Mouse (Mus musculus): ENCODE results near the gene Arhgef28. TPM values are rescaled to one million over a fixed set of nuclear protein-coding genes. Genes with fewer than 3 reads are reported as not detected.
A peak's percentile ranks its signal among the peaks of the same experiment; 100 is the strongest.

Gene Arhgef28
- polyA plus RNA-seq, 1 experiment from 2014 or later = 26.1 TPM

GRCm38 (mm10) chr13:98172365-98172764, 33.9 kb downstream of the Arhgef28 start:
- Histone ChIP-seq H3K4me1 (replicated peaks; ENCODE audit: control insufficient read depth, insufficient read depth, low read length) (no peaks in the 10 kb centered on the region), H3K36me3 (replicated peaks; ENCODE audit: control insufficient read depth, insufficient read depth) (no peaks in the 10 kb centered on the region), H3K27ac (no peak overlapping the region), H3K9me3 (ENCODE audit: control insufficient read depth, low read length) (no peaks in the 10 kb centered on the region), H3K4me2 (replicated peaks) (no peak overlapping the region), H3K9ac (no peak overlapping the region), H3K27me3 (ENCODE audit: control insufficient read depth, insufficient read depth, low read length) (no peaks in the 10 kb centered on the region), H3K4me3 (replicated peaks; ENCODE audit: low read length) (no peak overlapping the region)
- DNase-seq (ENCODE audit: low spot score) = no peak
- no peak for ATAC-seq (ENCODE audit: low FRiP score)
- WGBS = 70% methylated on average over 11 of the region's 11 CpGs

DNA sequence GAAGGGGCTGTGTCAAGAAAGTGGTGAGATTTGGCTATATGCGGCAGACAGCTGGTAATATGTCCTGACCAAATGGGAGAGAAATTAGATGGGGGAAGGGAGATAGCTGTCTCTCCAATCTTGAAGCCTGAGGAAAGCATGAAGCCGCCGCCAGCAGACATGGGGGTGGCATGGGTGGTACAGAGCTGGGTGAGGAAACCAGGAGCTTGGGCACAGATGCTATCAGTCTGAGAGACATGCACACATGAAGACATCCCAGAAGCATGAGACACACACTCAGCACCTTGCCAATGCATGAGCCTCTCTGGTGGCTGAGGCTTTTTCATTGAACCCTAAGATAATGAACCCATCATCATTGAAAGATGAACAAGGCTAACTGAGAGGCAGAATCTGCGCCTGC, 34.5 kb downstream of the Arhgef28 start:
- ATAC-seq (ENCODE audit: low FRiP score) = no peak

DNA sequence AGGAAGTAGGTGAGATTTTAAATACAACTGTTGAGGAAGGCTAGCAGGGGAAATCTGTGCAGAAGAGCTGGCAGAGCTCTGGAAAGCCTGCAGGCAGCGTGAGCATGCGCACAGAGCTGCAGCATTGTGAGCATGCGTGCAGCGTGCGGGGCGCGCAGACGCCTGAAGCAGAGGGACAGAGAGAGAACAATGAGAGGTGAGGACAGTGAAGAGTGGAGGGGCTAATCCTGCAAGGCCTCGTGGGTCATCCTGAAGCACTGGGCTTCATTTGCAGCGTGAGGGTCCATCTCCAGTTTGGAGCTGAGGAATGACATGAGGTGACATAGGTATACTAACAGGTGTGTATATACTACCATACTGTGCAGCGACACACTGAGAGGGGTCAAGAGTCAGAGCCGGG, 35.0 kb downstream of the Arhgef28 start:
- Histone ChIP-seq H3K27me3 (ENCODE audit: control insufficient read depth, insufficient read depth, low read length) (no peaks in the 10 kb centered on the region), H3K4me2 (replicated peaks) (peak overlapping the region; percentile 10; the same call in 1 of the 2 replicates), H3K27ac (no peak overlapping the region), H3K36me3 (replicated peaks; ENCODE audit: control insufficient read depth, insufficient read depth) (no peaks in the 10 kb centered on the region), H3K9ac (no peak overlapping the region), H3K9me3 (ENCODE audit: control insufficient read depth, low read length) (no peaks in the 10 kb centered on the region), H3K4me1 (replicated peaks; ENCODE audit: control insufficient read depth, insufficient read depth, low read length) (no peaks in the 10 kb centered on the region), H3K4me3 (replicated peaks; ENCODE audit: low read length) (no peak overlapping the region)
- 80% methylated on average over 12 of the region's 12 CpGs for WGBS
- no peak for DNase-seq (ENCODE audit: low spot score)
- ATAC-seq (ENCODE audit: low FRiP score) = no peak

More for the DNA sequence above, 34.5 kb downstream of the Arhgef28 start:
- H3K36me3 ChIP-seq (replicated peaks; ENCODE audit: control insufficient read depth, insufficient read depth) = no peaks in the 10 kb centered on the region
- no peak for DNase-seq (ENCODE audit: low spot score)
- H3K27me3 ChIP-seq (ENCODE audit: control insufficient read depth, insufficient read depth, low read length) = no peaks in the 10 kb centered on the region
- H3K9me3 ChIP-seq (ENCODE audit: control insufficient read depth, low read length) = no peaks in the 10 kb centered on the region
- H3K9ac ChIP-seq = no peak overlapping the region
- no peaks in the 10 kb centered on the region for H3K4me1 ChIP-seq (replicated peaks; ENCODE audit: control insufficient read depth, insufficient read depth, low read length)
- H3K4me3 ChIP-seq (replicated peaks; ENCODE audit: low read length) = no peak overlapping the region
- no peak overlapping the region for H3K27ac ChIP-seq
- 95% methylated on average over 4 of the region's 4 CpGs for WGBS
- peak overlapping the region; percentile 10; the same call in 1 of the 2 replicates for H3K4me2 ChIP-seq (replicated peaks)

- no peak overlapping the region for H3K4me2 ChIP-seq (replicated peaks)
- no peak overlapping the region for H3K27ac ChIP-seq
- no peaks in the 10 kb centered on the region for H3K9me3 ChIP-seq (ENCODE audit: control insufficient read depth, low read length)
- H3K4me1 ChIP-seq (replicated peaks; ENCODE audit: control insufficient read depth, insufficient read depth, low read length) = no peaks in the 10 kb centered on the region
- ATAC-seq (ENCODE audit: low FRiP score) (no peak), DNase-seq (ENCODE audit: low spot score) (no peak)
- WGBS = 78% methylated on average over 6 of the region's 6 CpGs
- no peaks in the 10 kb centered on the region for H3K27me3 ChIP-seq (ENCODE audit: control insufficient read depth, insufficient read depth, low read length)
- no peaks in the 10 kb centered on the region for H3K36me3 ChIP-seq (replicated peaks; ENCODE audit: control insufficient read depth, insufficient read depth)
- no peak overlapping the region for H3K9ac ChIP-seq
- H3K4me3 ChIP-seq (replicated peaks; ENCODE audit: low read length) = no peak overlapping the region
These were observed 41.4 kb downstream of the Arhgef28 start for GRCm38 (mm10) chr13:98164878-98165277.

DNA sequence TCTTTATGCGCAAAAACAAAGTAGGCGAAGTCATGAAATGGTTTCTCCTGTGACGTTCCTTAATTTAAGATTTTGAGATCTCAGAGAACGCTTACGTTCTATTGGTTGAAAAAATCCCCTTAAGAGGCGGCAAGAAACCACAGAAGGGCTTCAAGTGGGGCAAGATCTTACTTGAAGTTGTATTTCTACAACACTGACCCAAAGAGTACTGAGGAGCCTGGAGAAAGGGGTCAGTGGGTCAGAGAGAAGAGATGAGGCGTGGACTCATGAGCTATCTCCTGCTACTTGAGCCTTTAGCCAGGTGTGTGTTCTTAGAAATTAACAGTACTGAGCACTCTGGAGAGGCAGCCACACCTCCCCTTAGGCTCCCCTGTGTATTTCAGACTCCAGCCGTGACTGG, 44.7 kb downstream of the Arhgef28 start:
- Histone ChIP-seq H3K27me3 (ENCODE audit: control insufficient read depth, insufficient read depth, low read length) (no peaks in the 10 kb centered on the region), H3K4me3 (replicated peaks; ENCODE audit: low read length) (no peak overlapping the region), H3K4me2 (replicated peaks) (no peak overlapping the region), H3K27ac (no peak overlapping the region), H3K4me1 (replicated peaks; ENCODE audit: control insufficient read depth, insufficient read depth, low read length) (no peaks in the 10 kb centered on the region), H3K9ac (no peak overlapping the region), H3K36me3 (replicated peaks; ENCODE audit: control insufficient read depth, insufficient read depth) (no peaks in the 10 kb centered on the region), H3K9me3 (ENCODE audit: control insufficient read depth, low read length) (no peaks in the 10 kb centered on the region)
- DNase-seq (ENCODE audit: low spot score) = no peak
- ATAC-seq (ENCODE audit: low FRiP score) = no peak
- 97% methylated on average over 8 of the region's 8 CpGs for WGBS

DNA sequence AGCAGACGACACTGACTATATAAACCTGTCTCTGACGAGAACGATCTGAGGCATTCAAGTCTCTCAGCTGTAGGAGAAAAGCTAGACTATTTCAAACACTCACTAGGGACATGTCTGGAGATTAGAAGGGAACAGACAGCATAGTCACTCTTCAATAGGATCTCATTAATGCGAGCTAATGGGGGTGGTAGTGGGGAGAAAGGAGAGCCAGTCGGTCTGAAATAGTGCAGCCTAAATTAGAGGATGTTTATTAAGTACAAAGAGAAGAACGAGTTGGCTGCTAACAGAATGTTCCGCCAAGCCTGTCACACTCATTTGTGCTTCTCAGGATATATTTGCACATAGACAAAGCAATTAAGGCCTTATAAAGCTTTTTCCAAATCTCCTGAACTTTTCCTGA, 49.6 kb downstream of the Arhgef28 start:
- H3K4me1 ChIP-seq (replicated peaks; ENCODE audit: control insufficient read depth, insufficient read depth, low read length) = no peaks in the 10 kb centered on the region
- H3K9ac ChIP-seq = no peak overlapping the region
- no peaks in the 10 kb centered on the region for H3K36me3 ChIP-seq (replicated peaks; ENCODE audit: control insufficient read depth, insufficient read depth)
- no peak overlapping the region for H3K27ac ChIP-seq
- DNase-seq (ENCODE audit: low spot score) (no peak), ATAC-seq (ENCODE audit: low FRiP score) (no peak)
- no peak overlapping the region for H3K4me2 ChIP-seq (replicated peaks)
- no peaks in the 10 kb centered on the region for H3K9me3 ChIP-seq (ENCODE audit: control insufficient read depth, low read length)
- H3K27me3 ChIP-seq (ENCODE audit: control insufficient read depth, insufficient read depth, low read length) = no peaks in the 10 kb centered on the region
- WGBS = 49% methylated on average over 7 of the region's 7 CpGs
- no peak overlapping the region for H3K4me3 ChIP-seq (replicated peaks; ENCODE audit: low read length)

- Histone ChIP-seq H3K9ac (no peak overlapping the region), H3K9me3 (ENCODE audit: control insufficient read depth, low read length) (no peaks in the 10 kb centered on the region), H3K36me3 (replicated peaks; ENCODE audit: control insufficient read depth, insufficient read depth) (no peaks in the 10 kb centered on the region), H3K27ac (no peak overlapping the region), H3K4me2 (replicated peaks) (no peak overlapping the region), H3K27me3 (ENCODE audit: control insufficient read depth, insufficient read depth, low read length) (no peaks in the 10 kb centered on the region), H3K4me1 (replicated peaks; ENCODE audit: control insufficient read depth, insufficient read depth, low read length) (no peaks in the 10 kb centered on the region), H3K4me3 (replicated peaks; ENCODE audit: low read length) (no peak overlapping the region)
- ATAC-seq (ENCODE audit: low FRiP score) = no peak
- DNase-seq (ENCODE audit: low spot score) = no peak
- 94% methylated on average over 8 of the region's 8 CpGs for WGBS
These were observed 53.5 kb downstream of the Arhgef28 start for GRCm38 (mm10) chr13:98152759-98153158.

DNA sequence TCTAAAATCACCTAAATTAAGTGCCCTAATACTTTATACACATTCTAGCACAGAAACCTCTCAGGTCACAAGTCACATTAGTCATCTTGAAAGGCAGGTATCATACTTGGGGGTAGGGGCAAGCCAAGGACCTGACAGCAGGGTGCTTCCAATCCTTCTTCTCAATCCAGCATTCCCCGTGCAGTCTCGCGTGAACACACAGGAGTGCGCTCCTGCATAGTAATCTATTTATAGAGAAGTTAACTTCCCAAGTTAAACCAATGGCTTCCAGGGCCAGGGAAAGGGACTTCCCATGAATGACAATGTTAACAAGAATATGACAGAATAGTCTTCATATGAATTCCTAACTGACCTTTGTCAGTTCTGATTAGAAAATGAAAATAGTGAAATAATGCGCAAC, 58.7 kb downstream of the Arhgef28 start:
- Histone ChIP-seq H3K4me2 (replicated peaks) (no peak overlapping the region), H3K9me3 (ENCODE audit: control insufficient read depth, low read length) (no peaks in the 10 kb centered on the region), H3K27me3 (ENCODE audit: control insufficient read depth, insufficient read depth, low read length) (no peaks in the 10 kb centered on the region), H3K9ac (no peak overlapping the region), H3K4me3 (replicated peaks; ENCODE audit: low read length) (no peak overlapping the region), H3K4me1 (replicated peaks; ENCODE audit: control insufficient read depth, insufficient read depth, low read length) (no peaks in the 10 kb centered on the region), H3K36me3 (replicated peaks; ENCODE audit: control insufficient read depth, insufficient read depth) (no peaks in the 10 kb centered on the region), H3K27ac (no peak overlapping the region)
- WGBS = 42% methylated on average over 5 of the region's 5 CpGs
- ATAC-seq (ENCODE audit: low FRiP score) (no peak), DNase-seq (ENCODE audit: low spot score) (no peak)

DNA sequence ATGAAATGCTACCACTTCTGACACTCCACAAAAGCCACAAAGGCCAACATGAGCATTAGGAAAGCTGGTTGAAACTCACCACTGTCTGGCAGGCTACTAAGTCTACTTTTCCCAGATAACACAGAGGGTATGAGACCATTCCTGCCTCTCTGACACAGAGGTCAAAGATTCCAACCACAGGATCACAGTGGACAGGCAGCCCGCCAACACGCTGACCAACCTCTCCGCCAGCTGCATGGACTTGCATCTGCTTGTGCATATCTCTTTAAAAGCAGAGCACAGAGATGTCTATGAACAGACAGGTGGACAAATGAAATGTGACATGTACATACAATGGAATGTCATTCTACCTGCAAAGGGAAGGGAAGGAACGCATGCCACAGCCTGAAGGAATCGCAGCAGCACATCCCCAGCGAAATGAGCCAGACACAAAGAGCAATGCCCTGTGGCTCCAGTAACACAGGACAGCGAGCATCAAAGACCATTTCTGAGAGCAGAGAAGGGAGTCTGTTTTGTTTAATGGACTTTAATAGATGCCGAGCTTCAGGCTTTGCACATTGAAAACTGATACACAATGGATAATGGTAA, 59.6 kb downstream of the Arhgef28 start:
- ATAC-seq (ENCODE audit: low FRiP score) = no peak
- Histone ChIP-seq H3K4me2 (replicated peaks) (no peak overlapping the region), H3K27me3 (ENCODE audit: control insufficient read depth, insufficient read depth, low read length) (no peaks in the 10 kb centered on the region), H3K4me1 (replicated peaks; ENCODE audit: control insufficient read depth, insufficient read depth, low read length) (no peaks in the 10 kb centered on the region), H3K27ac (no peak overlapping the region), H3K9ac (no peak overlapping the region), H3K9me3 (ENCODE audit: control insufficient read depth, low read length) (no peaks in the 10 kb centered on the region), H3K36me3 (replicated peaks; ENCODE audit: control insufficient read depth, insufficient read depth) (no peaks in the 10 kb centered on the region), H3K4me3 (replicated peaks; ENCODE audit: low read length) (no peak overlapping the region)
- WGBS = 64% methylated on average over 8 of the region's 8 CpGs
- no peak for DNase-seq (ENCODE audit: low spot score)

DNA sequence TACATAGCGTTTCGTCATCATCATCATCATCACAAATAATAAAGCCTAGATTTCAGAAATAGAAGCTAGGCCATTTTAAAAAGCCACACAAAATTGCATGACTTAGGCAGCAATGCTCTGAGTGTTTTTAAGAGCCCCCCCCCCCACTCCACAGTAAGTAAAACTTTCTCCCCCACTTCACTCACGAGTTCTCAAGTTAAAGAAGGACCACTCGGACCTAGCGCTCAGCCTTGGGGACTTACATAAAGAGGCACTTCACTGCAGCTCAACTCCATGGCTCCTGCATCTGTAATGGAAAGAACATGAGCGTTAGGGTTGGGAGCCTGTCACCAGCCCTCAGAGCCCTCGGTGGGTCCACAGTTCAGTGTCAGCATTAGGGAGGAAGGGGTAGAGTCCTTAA, 60.9 kb downstream of the Arhgef28 start:
- Histone ChIP-seq H3K4me1 (replicated peaks; ENCODE audit: control insufficient read depth, insufficient read depth, low read length) (no peaks in the 10 kb centered on the region), H3K36me3 (replicated peaks; ENCODE audit: control insufficient read depth, insufficient read depth) (no peaks in the 10 kb centered on the region), H3K4me3 (replicated peaks; ENCODE audit: low read length) (no peak overlapping the region), H3K9ac (no peak overlapping the region), H3K9me3 (ENCODE audit: control insufficient read depth, low read length) (no peaks in the 10 kb centered on the region), H3K4me2 (replicated peaks) (no peak overlapping the region), H3K27me3 (ENCODE audit: control insufficient read depth, insufficient read depth, low read length) (no peaks in the 10 kb centered on the region), H3K27ac (no peak overlapping the region)
- WGBS = 85% methylated on average over 7 of the region's 7 CpGs
- ATAC-seq (ENCODE audit: low FRiP score) (no peak), DNase-seq (ENCODE audit: low spot score) (no peak)

Data from hindbrain, embryonic 14.5 days (tissue).